Mouse (Mus musculus): ENCODE results near the gene Mthfd1l.

The Mthfd1l gene

DNA sequence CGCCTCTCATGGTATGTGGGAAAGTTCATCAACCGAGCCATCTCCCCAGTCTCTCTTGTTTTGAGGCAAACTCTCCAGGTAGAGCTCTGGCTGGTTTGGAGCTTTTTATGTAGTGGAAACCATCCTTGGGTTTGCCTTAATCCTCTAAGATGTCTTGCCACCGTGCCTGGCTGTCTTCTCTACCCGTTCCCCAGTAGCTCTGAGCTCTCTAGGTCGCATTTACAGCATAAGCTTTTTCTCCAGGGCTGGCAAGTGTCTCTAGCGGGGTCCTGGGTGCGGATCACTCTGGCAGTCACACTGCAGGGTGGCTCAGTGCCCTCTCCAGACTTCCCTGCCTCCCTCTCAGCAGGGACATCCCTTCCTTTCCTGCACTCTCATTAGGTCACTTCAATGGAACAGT lies 63.6 kb downstream of the Mthfd1l start:
- in situ Hi-C loops (cut with MboI, MseI): loop anchor here in 1 of 2 experiments (5.0 kb wide), 1 partner anchor 39 kb away; no protein-coding TSS in a partner anchor

DNA sequence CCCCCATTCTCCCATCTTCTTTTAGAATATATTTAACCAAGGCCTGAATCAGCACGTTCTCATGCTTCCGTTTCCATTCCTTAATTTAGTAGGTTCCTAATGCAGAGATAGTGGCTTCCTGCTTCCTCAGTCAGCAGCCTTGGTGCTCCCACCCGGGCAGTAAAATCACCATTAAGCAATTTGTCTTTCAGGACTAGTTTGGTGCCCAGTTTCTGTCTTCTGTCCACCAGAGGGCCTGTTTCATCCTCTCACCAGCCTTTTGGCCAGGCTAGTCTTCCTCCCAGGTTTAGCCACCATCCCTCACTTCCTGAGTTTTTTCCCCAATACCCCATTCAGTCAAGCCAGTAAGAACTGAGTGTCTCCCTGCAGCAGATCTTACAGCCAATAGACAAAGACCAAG lies 64.1 kb downstream of the Mthfd1l start:
- in situ Hi-C loops (cut with MboI, MseI): loop anchor here in 1 of 2 experiments (5.0 kb wide), 1 partner anchor 40 kb away; no protein-coding TSS in a partner anchor

DNA sequence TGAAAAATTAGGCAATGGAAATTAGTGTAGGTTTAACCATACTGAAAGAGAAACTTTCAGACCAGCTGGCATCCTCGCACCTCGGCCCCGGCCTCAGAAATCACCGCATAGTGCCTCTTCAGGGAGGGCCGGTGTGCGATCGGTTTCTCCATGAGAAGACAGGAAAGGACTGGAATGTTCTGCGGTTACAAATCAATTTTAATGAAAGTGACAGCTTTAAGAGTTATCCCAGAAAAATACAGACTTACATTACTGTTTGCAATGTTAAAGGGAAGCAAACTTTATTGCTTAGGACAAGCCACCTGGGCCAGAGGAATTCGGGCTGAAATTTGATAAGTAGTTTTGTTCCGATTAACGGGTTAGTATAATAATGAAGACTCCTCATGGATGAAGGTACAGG lies 65.7 kb downstream of the Mthfd1l start:
- in situ Hi-C loops (cut with MboI, MseI): loop anchor here in 1 of 2 experiments (5.0 kb wide), 1 partner anchor 41 kb away; no protein-coding TSS in a partner anchor

DNA sequence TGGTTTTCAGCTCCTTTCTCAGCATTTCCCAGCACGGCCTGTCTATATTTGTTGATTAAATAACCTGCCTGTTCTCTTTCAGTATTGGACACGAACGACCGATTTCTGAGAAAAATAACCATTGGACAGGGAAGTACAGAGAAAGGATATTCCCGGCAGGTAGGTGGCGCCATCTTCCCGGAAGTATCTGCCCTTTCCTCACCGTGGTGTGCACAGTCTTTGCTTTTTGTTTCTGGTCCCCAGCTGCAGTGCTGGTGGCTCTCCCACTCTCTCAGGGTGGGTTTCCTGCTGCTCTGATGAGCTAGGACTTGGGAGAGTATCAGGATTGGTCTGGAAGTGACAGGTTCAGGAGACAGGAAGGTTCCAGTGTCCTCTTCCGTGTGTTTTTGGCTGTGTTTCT lies 68.8 kb downstream of the Mthfd1l start:
- in situ Hi-C loops (cut with MboI, MseI): no loop called here

DNA sequence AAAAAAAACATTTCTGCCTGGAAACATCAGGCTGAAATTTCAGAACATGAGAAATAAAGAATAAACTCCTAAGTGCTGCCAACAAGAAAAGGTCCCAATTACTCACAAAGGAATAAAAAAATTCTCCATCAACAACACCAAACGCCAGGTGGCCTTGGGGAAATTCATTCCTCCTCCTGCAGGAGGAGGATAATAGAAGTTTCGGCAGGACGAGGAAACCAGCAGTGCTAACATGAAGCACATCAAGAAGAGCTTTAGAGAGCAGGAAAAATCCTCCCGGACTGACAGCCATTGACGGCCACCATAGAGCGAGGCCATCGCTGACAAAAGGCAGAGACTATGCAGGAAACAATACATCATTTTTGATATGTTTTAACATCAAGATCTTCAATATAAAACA lies 71.5 kb downstream of the Mthfd1l start:
- in situ Hi-C loops (cut with MboI, MseI): no loop called here

DNA sequence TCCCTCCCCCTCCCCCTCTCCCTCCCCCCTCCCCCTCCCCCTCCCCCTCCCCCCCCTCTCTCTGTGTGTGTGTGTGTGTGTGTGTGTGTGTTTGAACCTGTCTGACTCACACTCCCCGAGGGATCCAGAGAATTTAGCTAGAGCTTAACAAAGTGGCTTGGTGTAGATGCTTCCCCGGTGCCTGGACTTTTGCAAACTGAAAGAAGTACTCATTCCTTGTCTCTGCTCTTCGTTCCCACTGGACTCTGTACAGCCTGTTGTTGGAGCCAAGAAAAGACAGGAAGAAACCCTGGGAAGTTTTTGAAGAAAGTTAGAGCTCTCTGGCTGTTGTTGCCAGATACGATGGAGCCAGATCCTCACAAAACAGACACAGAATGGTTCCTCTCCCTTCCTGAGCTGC lies 73.6 kb downstream of the Mthfd1l start:
- in situ Hi-C loops (cut with MboI, MseI): no loop called here

DNA sequence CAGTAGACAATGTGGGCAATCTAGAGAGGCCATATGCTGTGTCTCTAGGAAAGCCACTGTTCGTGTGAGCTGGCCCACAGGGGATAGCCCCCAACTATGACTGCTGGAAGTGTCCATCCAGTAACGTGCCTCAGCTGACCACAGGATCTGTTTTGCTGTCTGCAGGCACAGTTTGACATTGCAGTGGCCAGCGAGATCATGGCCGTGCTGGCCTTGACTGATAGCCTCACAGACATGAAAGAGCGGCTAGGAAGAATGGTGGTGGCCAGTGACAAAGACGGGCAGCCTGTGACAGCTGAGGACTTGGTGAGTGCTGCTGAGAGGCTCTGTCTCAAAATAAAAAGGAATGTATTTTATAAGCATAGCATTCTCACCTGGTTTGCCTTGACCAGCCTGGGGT lies 74.7 kb downstream of the Mthfd1l start:
- in situ Hi-C loops (cut with MboI, MseI): no loop called here

DNA sequence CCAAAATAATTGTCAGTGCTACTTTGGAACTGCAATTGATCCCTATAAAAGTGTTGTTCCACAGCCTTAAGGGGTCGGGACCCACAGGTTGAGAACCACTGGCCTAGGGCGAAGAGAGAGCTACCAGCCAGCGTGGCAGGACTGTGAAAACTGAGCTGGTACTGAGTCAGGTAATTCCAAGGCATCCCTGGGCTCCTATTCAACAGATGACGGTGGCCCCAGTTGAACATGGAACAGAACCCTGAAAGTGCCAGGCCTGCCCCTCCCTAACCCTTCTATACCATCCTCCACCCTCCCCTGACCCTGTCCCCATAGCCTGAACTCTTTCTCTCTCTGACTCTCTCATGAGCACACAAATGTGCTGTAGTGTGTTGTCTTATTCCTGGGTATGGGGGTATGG lies 77.3 kb downstream of the Mthfd1l start:
- in situ Hi-C loops (cut with MboI, MseI): no loop called here

DNA sequence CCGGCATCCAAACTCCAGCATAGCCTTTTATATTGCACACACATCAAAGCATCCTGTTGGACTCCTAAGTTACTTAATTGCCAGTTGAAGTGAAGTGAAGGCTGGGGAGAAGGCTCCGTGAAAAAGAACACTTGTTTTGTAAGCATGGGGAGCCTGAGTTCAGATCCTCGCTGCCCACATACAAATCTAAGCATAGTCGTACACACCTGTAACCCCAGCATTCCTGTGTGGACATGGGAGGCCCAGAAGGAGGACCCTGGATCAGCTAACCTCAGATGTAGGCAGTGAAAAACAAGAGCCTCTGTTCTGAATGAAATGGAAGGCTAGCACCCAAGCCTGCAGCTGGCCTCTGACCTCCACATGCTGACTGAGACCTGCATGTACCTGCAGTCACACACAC lies 79.8 kb downstream of the Mthfd1l start:
- in situ Hi-C loops (cut with MboI, MseI): no loop called here

DNA sequence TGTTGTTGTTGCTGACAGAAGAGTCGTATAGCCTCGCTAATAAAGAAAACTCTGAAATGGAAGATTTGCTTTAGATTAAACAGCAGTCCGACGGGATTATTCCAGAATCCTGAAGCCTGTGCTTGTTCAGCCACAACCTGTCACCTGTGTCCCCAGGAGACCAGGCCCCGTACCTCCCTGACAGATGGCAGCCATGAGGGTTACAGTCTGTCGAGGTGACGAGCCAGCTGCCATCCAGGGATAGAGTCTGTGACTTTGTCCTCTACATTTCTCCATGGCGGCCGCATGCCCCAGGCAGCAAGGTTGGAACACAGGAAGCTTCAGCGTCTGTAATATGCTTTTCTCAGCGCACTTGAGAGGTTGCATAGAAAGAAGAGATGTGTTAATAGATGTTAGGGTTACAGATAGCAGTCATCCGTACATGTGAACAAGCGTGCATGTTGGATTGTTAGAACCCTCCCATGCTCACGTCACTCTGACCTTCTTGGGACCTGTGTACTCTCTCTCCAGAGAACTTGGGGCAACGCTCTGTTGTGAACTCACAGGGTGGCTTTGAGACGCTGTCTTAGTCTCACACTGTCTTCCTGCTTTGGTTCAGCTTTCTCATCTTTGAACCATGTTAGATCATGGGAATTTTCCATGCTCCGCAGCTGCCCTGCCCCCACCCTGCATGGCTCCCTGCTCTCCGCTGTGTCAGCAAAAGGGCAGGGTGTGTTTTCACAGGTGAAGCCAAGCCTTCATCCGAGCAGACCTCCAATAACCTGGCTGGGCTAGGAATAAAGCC lies 80.6 kb downstream of the Mthfd1l start:
- in situ Hi-C loops (cut with MboI, MseI): no loop called here

DNA sequence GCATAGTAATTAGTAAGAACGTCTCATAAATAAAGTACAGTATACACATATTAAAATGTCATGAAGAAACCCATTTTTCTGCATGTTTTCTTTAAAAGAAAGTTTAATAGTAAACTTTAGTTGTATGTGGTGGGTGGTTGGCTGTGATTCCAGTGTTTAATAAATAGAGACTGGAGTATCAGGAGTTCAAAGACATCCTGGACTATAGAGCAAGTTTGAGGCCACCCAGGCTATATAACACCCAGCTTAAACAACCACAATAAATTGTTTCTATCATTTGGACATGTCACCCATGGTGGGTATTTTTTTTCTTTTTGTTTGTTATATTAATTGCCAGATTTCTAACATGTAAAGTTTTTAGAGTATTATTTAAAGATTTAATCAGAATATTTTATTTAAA lies 81.7 kb downstream of the Mthfd1l start:
- in situ Hi-C loops (cut with MboI, MseI): no loop called here

DNA sequence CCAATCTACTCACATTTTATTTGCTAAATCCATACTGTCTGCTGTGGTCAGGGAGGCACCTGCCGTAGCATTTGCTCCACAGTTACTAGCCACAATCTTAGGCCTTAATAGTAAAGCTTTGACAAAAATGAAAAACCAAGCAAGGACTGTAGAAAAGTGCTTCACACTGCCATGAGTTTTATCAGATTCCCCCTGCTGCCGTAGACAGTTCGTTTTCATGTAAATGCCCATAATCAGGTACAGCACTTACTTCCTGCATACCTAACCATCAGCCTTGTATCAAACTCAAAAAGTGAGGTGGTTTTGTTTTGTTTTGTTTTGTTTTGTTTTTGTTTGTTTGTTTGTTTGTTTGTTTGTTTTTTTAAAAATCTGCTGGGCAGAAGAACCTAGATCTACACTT lies 84.5 kb downstream of the Mthfd1l start:
- in situ Hi-C loops (cut with MboI, MseI): no loop called here

DNA sequence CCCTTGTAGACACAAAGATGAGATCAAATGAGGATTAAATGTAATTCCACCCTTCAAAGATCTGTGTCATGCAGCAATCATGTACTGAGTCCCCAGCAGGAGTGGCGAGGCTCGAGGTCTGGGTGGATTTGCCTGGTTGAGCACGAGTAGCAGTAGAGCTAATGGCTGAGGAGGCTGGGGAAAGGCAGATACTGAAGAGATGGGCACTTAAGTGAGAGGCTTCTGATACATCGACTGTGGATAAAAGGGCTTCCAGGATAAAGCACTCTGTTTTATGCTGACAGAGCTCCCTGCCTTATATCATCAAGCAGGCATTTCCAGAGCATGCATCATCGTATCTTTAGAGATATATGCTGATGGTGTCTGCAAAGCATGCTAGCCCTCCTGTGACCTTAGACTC lies 84.9 kb downstream of the Mthfd1l start:
- in situ Hi-C loops (cut with MboI, MseI): no loop called here

DNA sequence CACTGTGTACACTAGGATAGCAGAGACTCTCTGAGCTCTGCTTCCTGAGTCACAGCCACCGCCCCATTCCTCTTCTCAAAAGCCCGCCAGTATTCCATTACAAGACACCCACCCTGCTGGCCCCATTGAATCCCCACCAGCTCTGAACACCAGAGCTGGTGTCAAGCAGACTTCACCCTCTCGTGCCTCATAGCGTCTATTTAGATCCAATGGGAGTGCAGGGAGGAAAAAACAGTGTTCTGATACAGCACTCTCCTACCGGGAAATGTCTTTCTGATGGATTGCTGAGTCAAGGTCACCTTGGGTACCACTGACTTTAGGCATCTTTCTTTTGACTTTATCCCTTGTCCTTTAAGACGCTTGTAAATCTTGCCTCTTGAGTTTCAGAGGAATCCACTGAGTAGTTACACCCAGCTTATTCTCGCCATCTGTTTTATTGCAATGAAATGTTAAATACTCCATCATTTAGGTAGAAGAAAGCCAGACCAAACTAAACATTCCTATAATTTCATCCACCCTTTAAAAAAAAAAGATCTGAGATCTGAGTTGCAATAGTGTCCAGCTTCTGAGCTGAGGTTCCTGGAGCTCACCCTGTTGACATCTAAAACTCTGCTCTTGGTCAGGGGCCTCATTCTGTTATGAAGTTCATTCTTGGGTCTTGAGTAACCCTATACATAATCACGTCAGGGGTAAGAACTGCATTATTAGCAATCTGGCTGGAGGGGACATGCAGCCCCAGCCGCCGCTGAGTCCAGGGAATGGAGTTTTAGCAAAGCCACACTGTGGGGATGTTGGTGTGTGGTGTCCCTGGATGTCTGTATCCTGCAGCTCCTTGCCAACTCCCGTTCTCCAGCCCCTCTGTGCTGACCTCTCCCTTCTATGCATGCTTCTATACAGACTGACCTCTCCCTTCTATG lies 88.4 kb downstream of the Mthfd1l start:
- in situ Hi-C loops (cut with MboI, MseI): no loop called here

DNA sequence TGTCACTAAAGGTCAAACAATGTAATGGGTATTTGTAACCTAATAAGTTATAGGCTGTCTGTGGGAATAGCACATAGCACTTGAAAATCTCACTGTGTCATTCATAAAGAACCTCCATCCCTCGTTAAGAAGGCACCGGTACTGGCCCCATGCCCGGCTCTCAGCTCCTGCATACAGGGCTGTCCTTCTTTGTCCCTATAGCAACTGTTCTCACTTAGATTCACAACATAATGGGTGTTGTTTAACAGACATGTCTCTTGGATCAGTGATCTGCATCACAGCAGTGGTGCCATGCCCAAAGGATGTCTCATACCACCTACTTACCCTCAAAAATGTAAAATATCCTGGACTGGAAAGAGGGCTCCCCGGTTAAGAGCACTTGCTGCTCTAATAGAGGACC lies 90.6 kb downstream of the Mthfd1l start:
- in situ Hi-C loops (cut with MboI, MseI): no loop called here

DNA sequence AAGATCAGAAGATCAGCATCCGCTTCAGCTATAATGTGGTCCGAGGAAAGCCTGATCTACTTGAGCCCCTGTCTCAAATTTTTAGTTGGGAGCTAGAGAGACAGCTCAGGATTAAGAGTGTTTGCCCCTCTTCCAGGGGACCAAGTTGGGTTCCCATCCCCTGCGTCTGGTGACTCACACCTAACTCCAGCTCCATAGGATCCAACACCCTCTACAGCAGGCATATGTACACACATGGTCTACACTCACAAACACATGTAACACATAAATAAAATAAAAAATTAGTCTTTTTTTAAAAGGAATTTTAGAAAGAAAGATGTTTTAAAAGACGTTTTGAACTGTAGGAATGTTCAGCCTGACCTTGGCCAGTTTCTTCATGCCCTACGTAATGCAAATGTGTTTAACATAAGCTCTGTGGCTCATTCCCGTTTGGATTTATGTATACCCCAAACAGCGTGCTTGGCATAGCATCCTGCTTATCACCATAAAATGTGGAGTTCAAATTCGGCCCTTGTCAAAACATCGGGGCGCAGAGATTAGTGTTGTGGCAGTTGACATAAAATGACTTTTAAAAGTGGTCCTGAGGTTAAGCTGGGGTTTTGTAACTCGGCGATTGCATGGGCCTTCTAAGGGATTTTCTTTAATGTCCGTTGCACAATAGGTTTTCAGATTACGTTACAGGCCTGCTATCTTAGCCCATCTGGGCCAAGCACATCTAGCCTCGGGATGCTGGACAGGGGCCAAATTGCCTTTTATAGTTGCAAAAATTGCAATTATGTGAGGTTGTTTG lies 92.6 kb downstream of the Mthfd1l start:
- in situ Hi-C loops (cut with MboI, MseI): no loop called here

DNA sequence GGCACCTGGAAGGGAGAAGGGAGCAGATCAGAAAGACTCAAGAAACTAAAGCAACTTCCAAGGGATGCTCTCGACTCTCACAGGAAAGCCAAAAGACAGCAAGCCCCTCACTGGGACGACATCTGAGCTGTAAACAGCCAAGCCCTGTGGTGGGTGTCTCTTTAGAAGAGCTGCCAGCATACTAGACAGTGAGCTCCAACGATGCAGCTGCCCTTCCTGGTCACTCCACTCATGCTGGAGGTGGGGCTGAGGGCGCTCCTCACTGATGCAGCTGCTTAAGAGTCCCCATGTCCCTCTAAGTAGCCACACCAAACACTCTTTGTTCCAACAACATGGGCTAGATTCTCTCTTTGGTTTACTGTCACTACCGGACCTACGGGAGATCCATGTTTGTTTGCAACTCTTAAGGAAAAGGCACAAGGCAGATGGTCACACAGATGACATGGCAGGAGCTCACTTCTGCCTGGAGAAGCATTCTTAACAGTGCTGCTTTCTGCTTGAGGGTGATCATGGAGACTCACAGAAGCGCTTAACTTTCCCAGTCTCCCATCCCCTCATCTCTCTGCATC lies 96.4 kb downstream of the Mthfd1l start:
- in situ Hi-C loops (cut with MboI, MseI): no loop called here

DNA sequence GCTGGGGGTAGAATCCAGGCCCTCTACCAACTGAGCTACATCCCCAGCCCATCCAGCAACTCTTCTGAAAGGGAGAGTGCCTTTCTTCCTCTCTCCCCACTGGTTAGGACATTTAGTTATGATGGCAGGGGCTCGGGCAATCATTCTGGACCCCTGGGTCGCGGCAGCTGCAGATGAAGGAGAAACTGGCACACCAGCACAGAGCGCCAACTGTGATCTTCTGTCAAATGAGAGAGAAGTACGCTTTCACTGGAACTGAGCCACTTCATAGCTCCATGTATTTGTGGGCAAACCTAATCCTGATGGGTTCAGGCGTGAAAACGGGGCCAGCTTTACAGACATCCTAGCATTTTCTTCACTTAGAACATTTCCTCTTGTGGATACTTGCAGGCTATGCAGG lies 97.1 kb downstream of the Mthfd1l start:
- in situ Hi-C loops (cut with MboI, MseI): no loop called here

DNA sequence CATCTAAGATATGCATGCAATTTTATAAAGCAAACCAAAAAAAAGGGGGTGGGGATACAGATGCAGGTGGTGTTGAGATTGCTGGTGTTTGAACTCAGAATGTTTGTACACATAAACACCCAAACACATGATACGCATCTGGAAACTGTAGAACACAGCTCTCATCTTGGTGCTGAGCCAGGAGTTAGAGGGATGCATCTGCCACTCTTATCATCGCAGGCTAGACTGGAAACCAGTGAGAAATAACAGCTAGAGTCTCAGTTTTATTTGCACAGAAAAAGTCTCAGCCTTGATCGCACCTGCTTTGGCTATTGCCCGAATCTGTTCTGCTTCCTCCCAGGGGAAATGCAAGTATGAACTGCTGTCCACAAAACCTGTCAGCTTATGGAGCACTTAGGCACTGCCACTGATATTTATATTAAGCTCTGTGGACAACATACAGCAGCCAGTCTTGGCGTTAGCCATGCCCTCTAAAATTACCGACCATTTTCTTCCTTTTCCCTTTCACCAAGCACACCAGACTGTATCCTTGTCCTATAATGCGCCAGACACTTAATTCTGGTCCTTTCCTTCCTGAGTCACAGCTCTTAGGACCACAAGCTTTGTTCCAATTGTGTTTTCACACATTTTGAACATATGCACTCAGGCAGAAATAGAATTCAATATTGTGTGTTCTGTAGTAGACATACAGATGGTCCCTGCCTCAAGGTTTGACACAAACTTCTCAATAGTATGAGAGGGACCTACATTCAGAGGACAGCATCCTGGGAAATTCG lies 98.3 kb downstream of the Mthfd1l start:
- in situ Hi-C loops (cut with MboI, MseI): no loop called here

DNA sequence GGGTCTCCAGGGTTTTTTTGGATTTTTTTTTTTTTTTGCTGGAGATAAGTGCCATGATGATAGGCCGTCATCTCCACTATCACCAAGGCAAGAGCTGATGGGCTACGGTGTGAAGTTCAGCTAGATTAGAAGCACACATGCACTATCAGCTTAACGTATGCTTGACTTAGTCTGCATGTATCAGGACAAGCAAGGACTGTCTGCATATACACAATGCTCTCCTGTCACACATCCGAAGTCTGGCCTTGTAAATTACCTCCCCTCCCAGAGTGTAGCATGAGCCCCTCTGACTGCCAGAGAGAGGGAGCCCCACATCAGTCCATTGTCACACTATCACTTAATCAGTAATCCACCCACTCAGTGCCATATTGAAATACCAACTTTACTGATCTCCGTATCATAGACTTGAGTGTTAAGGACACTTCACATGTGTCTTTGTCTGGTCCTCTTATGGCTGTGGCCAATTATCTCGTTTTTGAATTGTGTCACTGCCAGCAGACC lies 99.0 kb downstream of the Mthfd1l start:
- in situ Hi-C loops (cut with MboI, MseI): no loop called here
